Mouse (Mus musculus) heart, adult 8-10 months (tissue): ENCODE data around the gene Nup210. TPM values are rescaled to one million over a fixed set of nuclear protein-coding genes. Genes with fewer than 3 reads are reported as not detected.

ENCODE experiments used
- DNase-seq: peaks from one replicate; pipeline ENCODE4 v3.0.0; 2022; ENCODE audit warnings: low spot score
- total RNA-seq, 4 experiments: library from RNA; stranded (reverse); gene quantifications; 2 replicates each; pipeline ENCODE4 v1.2.4; 2022

Nup210 gene
- 1 to 10 TPM; 2.9 to 5.5 (median 3.2) TPM for total RNA-seq

DNA sequence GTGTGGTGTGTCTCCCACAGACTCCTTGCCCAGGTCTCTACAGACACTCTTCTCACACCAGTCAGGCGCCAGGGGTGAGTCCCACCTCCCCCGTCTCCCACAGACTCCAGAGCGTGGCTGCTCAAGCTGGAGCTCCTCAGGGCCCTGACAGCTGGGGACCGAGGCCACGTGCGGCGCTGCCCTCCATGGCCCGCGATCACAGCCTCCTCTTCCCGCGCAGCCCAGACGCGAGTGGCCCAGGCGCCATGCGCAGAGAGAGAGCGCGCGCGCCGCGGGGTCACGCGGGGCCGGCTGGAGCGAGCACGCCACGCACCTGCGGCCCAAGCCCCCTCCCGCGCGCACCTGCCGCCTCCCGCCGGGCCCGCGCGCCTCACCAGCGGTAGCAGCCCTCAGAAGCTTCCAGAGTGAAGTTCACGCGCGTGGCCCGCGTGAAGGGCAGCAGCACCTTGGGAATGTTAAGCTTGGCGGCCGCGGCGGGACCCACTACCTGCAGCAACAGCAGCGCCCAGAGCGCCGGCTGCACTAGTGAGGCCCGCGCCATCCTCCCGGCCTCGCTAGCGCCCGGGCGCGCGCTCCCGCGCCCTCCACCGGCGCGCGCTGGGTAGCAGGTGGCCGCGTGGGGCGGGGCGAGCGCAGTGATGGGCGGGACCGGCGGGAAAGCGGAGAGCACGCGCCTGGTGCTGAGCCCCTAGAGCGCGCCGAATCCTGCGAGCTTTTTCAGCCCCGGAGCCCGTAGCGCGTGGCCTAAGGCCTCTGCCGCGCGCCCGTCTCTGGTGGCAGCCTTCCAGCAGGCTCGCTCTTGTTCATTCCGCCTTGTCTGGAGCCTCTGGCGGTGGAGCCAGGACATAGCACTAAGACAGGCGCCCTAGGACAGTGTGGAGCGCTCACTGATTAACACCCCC, at the start of gene Nup210:
Gene Nup210 (minus strand): TSS at position 586 of the 902 bp plus-strand sequence.
- peak; percentile 88 for DNase-seq

DNA sequence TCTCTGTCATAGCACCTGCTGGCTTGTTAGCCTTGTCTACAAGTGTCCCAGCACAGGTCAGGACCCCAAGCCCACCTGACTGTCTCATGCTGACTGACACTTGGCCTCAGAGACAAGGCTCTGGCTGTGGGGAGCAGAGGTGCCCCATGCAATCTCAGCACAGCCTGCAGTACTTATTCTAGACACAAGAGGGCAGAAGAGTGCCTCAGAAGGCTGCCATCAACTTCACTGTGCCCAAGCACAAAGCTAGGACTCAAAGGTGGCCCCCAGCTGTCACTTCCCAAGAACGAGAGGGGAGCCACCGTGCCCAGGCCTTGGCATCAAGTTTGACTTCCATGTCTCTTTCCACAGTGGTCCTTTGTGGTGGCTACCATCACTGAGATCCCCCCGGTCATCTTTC, 48.6 kb upstream of the Nup210 start:
- DNase-seq = peak; percentile 74

GRCm38 (mm10) chr6:91164584-91164983, 48.0 kb upstream of the Nup210 start:
- no peak for DNase-seq

DNA sequence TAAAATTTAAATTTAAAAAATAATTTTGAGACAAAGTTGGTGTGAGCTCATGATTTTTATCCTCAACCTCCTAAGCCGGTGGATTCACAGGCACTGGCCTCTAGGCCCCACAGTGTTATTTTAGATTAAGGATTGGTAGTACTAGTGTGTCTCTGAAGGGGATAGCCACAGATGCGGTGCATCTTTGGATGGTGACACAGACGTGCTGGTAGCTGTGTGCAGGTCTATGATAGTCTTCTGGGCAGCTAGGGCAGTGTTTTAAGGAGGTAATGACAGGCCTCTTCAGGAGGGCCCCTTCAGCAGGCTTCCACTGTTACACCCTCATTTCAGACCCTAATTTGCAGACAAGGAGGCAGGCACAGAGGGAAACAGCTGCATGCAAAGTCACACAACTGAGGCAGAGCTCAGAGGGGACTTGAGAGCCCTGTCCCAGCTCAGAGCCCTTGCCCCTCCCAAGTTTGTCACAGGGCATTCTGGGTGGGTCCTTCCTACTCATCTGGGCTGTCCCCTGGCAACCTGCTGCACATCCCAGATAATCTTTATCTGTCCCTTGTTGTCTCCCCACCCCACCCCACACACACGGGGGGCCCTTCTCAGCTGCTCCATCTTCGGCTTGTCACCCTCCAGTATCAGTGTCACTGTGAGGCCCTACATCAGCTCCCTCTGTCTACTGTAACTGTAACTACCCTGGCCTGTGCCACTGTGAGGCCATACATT, 46.7 kb upstream of the Nup210 start:
- DNase-seq = no peak

GRCm38 (mm10) chr6:91162314-91162713, 45.7 kb upstream of the Nup210 start:
- no peak for DNase-seq

- no peak for DNase-seq
These were observed 45.0 kb upstream of the Nup210 start for GRCm38 (mm10) chr6:91161506-91162235.

- DNase-seq = no peak
These were observed 44.3 kb upstream of the Nup210 start for GRCm38 (mm10) chr6:91160976-91161375.

GRCm38 (mm10) chr6:91160399-91160798, 43.8 kb upstream of the Nup210 start:
- peak; percentile 57 for DNase-seq

GRCm38 (mm10) chr6:91159047-91159446, 42.4 kb upstream of the Nup210 start:
- DNase-seq = no peak

GRCm38 (mm10) chr6:91157237-91157570, 40.6 kb upstream of the Nup210 start:
- no peak for DNase-seq

DNA sequence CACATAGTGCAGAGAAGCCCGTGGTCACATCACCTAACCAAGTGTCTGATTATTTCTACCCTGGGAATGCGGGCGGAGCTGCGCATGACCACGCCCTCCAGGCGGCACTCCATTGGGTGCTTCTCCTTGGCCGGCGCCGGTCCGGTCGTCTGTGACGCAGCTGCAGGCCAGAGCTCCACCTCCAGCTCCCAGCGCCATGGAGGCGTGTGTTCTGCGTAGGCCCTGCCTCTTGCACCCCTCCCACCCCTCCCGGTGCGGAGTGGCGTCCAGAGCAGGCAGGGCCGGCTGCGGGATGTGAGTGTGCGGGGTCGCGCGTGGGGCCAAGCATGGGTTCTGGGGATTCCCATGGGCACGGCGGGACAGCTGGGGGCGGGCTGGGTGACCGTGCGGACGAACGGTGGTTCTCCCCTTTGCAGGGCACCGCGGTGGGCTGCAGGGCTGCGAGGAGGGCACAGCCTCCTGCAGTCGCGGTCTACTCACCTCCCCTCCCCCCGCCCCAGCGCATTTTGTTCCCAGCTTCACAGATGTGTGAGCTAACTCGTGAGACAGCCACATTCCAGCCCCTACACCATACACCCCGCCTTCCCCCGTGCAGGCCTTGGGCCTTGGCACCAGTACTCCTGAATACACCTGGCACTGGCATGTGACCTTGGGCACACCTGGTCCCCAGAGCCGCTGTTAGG, 40.1 kb upstream of the Nup210 start, which contains the start of gene Hdac11:
Gene Hdac11 (plus strand): TSS at position 112 of the 683 bp plus-strand sequence.
- peak; percentile 77 for DNase-seq

DNA sequence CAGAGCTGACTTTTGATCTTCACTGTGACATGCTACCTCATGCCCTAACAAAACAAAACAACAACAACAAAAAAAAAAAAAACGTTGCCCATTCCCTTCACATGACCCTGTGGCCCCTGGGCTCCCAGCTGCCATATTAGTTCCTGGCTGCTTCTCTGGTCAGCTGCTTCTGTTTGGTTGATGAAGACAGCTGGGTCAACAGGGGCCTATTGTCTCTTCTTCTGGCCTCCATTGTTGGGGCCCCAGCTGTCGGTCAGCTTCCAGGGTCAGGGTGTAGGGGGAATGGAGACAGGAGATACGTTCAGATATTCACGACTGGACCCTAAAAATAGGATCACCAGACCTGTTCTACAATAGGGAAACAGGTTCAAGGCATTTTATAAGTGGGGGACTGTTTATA, 39.4 kb upstream of the Nup210 start:
- DNase-seq = no peak

DNA sequence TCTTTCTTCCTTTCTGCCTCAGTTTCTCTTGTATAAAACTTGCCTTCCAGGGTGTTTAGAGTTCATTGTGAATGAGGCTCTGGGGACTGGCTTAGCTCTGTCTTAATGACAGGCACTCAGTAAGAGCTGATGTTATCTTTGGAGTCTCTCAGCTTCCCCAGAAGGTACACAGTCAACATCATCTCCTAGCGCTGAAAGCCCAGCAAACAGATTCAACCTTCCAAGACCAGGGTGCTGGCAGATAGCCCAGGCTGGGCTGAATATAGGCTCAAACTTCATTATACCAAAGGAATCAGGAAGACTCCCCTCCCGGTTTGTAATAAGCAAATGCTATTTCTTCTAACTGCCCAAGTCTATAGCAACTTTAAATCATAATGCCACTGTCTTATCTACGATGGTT, 38.7 kb upstream of the Nup210 start:
- DNase-seq = no peak

DNA sequence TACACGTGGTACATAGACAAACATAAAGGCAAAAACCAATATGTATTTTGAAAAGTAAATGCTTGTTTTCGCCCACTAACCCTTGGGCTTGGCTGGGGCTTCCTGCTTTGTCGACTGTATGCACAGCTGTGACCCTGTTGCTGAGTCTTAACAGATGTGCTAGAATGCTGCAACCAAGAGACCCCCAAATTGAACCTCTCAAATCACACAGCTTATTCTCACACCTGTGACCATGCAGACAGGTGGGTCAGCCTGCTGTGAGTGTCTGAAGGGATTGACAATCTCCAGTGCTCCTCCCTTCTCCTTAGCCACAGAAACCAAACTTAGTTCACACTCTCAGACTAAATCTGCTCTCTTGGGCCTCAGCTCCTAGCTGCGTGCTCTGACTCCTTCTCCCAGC, 38.1 kb upstream of the Nup210 start:
- no peak for DNase-seq

DNA sequence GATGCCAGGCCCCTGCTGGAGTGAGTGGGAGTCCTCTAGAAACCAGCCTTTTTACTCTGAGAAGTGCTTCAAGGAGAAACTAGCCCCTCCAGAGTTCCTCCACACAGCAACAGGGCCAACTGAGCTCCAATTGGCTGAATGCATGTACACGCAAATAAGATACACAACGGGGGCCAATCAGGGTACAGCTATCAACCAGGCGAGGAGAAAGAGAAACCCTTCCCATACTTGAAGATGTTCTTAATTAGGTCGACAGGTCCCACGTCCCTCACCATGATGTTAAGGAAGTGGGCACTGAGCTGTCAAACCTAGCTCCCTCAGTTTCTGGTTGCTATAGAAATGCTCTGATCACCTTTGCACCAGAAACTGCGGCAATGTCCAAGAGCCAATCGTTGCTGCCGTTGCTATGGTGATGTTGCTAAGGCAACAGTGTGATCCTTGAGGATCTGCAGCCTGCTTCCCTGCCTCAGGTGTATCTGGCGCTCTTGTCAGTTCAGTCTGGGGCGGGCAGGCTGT, 37.0 kb upstream of the Nup210 start:
- DNase-seq = no peak

DNA sequence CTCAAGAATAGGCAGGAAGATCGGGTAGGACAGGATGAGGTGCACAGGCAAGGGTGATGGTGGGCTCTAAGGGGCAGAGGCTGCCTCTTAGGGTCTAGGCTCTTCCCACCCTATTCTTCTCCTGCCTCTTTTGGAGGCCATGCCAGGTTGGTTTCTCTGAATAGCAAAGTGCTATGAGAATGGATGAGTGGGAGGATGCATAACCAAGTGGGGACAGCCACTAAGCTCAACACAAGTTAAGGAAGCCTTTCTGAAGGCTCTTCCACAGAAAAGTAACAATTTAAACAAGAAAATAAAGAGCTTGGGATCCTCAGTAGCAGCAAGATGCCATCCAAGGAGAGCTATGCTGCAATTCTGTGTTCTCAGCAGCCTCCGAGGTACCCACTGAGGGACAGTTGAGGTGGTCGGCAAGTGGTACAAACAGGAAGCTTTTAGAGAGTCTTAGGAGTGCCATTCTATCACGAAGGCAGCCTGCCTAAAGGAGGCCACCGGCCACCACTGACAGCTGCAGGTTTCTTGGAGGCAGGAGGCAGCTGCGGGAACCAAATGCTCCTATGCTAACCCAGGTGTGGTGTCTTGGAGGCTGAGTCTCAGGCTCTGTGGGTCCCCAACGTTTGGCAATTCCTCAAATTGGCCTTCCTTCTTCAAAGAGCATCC, 36.4 kb upstream of the Nup210 start:
- no peak for DNase-seq

- DNase-seq = no peak
These were observed 30.6 kb upstream of the Nup210 start for GRCm38 (mm10) chr6:91147152-91147770.

- DNase-seq = no peak
These were observed 30.0 kb upstream of the Nup210 start for GRCm38 (mm10) chr6:91146443-91147151.

GRCm38 (mm10) chr6:91145572-91145971, 28.9 kb upstream of the Nup210 start:
- DNase-seq = no peak

DNA sequence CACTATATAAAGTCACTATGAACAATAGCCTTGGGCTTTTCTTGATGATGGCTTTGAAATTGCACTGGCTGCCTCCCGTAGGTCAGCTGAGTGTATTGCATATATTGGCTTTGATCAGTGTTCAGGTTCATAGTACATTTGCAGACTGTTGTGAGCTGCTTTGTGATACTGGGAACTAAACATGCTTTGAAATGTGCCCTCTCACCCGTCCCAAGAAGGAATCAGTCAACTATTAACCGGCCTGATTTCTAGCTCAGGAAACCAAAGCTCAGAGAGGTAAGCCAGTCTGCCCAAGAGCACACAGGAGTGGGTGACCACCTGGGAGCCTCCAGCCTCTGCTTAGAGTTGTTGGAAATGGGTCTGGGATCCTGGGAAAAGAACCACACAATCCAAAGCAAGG, 28.4 kb upstream of the Nup210 start:
- no peak for DNase-seq
